Mouse (Mus musculus): ENCODE results near the gene Hnrnpdl. TPM values are rescaled to one million over a fixed set of nuclear protein-coding genes. Genes with fewer than 3 reads are reported as not detected.

The Hnrnpdl gene
- polyA plus RNA-seq, 1 experiment, result 66.9 TPM

GRCm38 (mm10) chr5:100036681-100037080 lies 2.8 kb downstream of the Hnrnpdl start:
- no peak overlapping the region for H3ac ChIP-seq (ENCODE audit: control insufficient read depth, insufficient read length, low read depth)
- H3K36me3 ChIP-seq (ENCODE audit: control insufficient read depth, insufficient read depth), result peaks cover 62% of the 10 kb centered on the region
- peaks cover 78% of the 10 kb centered on the region for H3K79me3 ChIP-seq (ENCODE audit: low read depth)
- H3K79me2 ChIP-seq (ENCODE audit: control insufficient read depth, insufficient read depth), result peaks cover 97% of the 10 kb centered on the region
- H3K4me3 ChIP-seq (ENCODE audit: insufficient read depth, poor library complexity, severe bottlenecking), result peak overlapping the region; percentile 85
- TF ChIP-seq MAX (IDR thresholded peaks at IDR 0.05) (no peak), CTCF (IDR thresholded peaks at IDR 0.05; ENCODE audit: control insufficient read depth, insufficient read depth, insufficient read length) (no peak), MYOD1 (IDR thresholded peaks at IDR 0.05; ENCODE audit: control insufficient read depth, insufficient read length, low read depth) (no peak), MYOG (IDR thresholded peaks at IDR 0.05; ENCODE audit: control insufficient read depth, extremely low read depth, insufficient read length) (no peak), CEBPB (IDR thresholded peaks at IDR 0.05; ENCODE audit: low read depth) (peak; percentile 91)
- H3K27me3 ChIP-seq (ENCODE audit: control insufficient read depth, insufficient read depth, insufficient read length), result no peaks in the 10 kb centered on the region

GRCm38 (mm10) chr5:100035950-100036349 lies 3.5 kb downstream of the Hnrnpdl start:
- no peak overlapping the region for H3ac ChIP-seq (ENCODE audit: control insufficient read depth, insufficient read length, low read depth)
- peaks cover 97% of the 10 kb centered on the region for H3K79me2 ChIP-seq (ENCODE audit: control insufficient read depth, insufficient read depth)
- no peak overlapping the region for H3K4me3 ChIP-seq (ENCODE audit: insufficient read depth, poor library complexity, severe bottlenecking)
- TF ChIP-seq USF1 (IDR thresholded peaks at IDR 0.05; ENCODE audit: low read depth) (no peak), FOSL1 (IDR thresholded peaks at IDR 0.05; ENCODE audit: insufficient read depth, low read length, poor library complexity, severe bottlenecking) (no peak), CEBPB (IDR thresholded peaks at IDR 0.05; ENCODE audit: low read depth) (no peak), MYOG (IDR thresholded peaks at IDR 0.05; ENCODE audit: control insufficient read depth, extremely low read depth, insufficient read length) (no peak), MYOD1 (IDR thresholded peaks at IDR 0.05; ENCODE audit: control insufficient read depth, insufficient read length, low read depth) (no peak), CTCF (IDR thresholded peaks at IDR 0.05; ENCODE audit: control insufficient read depth, insufficient read depth, insufficient read length) (no peak), MAX (IDR thresholded peaks at IDR 0.05) (no peak)
- H3K36me3 ChIP-seq (ENCODE audit: control insufficient read depth, insufficient read depth), result peaks cover 62% of the 10 kb centered on the region
- H3K27me3 ChIP-seq (ENCODE audit: control insufficient read depth, insufficient read depth, insufficient read length), result no peaks in the 10 kb centered on the region
- H3K79me3 ChIP-seq (ENCODE audit: low read depth), result peaks cover 70% of the 10 kb centered on the region

- H3K27me3 ChIP-seq (ENCODE audit: control insufficient read depth, insufficient read depth, insufficient read length), result no peaks in the 10 kb centered on the region
- no peak overlapping the region for H3K4me3 ChIP-seq (ENCODE audit: insufficient read depth, poor library complexity, severe bottlenecking)
- no peak overlapping the region for H3ac ChIP-seq (ENCODE audit: control insufficient read depth, insufficient read length, low read depth)
- H3K79me2 ChIP-seq (ENCODE audit: control insufficient read depth, insufficient read depth), result peaks cover 67% of the 10 kb centered on the region
- H3K36me3 ChIP-seq (ENCODE audit: control insufficient read depth, insufficient read depth), result peaks cover 59% of the 10 kb centered on the region
- H3K79me3 ChIP-seq (ENCODE audit: low read depth), result peaks cover 53% of the 10 kb centered on the region
- TF ChIP-seq MYOG (IDR thresholded peaks at IDR 0.05; ENCODE audit: control insufficient read depth, extremely low read depth, insufficient read length), result no peak
- no peak for TF ChIP-seq CTCF (IDR thresholded peaks at IDR 0.05; ENCODE audit: control insufficient read depth, insufficient read depth, insufficient read length)
- TF ChIP-seq CEBPB (IDR thresholded peaks at IDR 0.05; ENCODE audit: low read depth), result no peak
- no peak for TF ChIP-seq MAX (IDR thresholded peaks at IDR 0.05)
- no peak for TF ChIP-seq MYOD1 (IDR thresholded peaks at IDR 0.05; ENCODE audit: control insufficient read depth, insufficient read length, low read depth)
- no peak for TF ChIP-seq FOSL1 (IDR thresholded peaks at IDR 0.05; ENCODE audit: insufficient read depth, low read length, poor library complexity, severe bottlenecking)
- no peak for TF ChIP-seq USF1 (IDR thresholded peaks at IDR 0.05; ENCODE audit: low read depth)
Observed at GRCm38 (mm10) chr5:100032646-100033045, 6.8 kb downstream of the Hnrnpdl start.

GRCm38 (mm10) chr5:100032107-100032506 lies 7.4 kb downstream of the Hnrnpdl start:
- no peak for TF ChIP-seq MYOD1 (IDR thresholded peaks at IDR 0.05; ENCODE audit: control insufficient read depth, insufficient read length, low read depth)
- no peak for TF ChIP-seq USF1 (IDR thresholded peaks at IDR 0.05; ENCODE audit: low read depth)
- TF ChIP-seq FOSL1 (IDR thresholded peaks at IDR 0.05; ENCODE audit: insufficient read depth, low read length, poor library complexity, severe bottlenecking), result no peak
- no peak for TF ChIP-seq CEBPB (IDR thresholded peaks at IDR 0.05; ENCODE audit: low read depth)
- TF ChIP-seq CTCF (IDR thresholded peaks at IDR 0.05; ENCODE audit: control insufficient read depth, insufficient read depth, insufficient read length), result no peak
- no peak for TF ChIP-seq MAX (IDR thresholded peaks at IDR 0.05)
- no peak for TF ChIP-seq MYOG (IDR thresholded peaks at IDR 0.05; ENCODE audit: control insufficient read depth, extremely low read depth, insufficient read length)
- H3K36me3 ChIP-seq (ENCODE audit: control insufficient read depth, insufficient read depth), result peaks cover 54% of the 10 kb centered on the region
- peaks cover 48% of the 10 kb centered on the region for H3K79me3 ChIP-seq (ENCODE audit: low read depth)
- H3K79me2 ChIP-seq (ENCODE audit: control insufficient read depth, insufficient read depth), result peaks cover 61% of the 10 kb centered on the region
- H3K27me3 ChIP-seq (ENCODE audit: control insufficient read depth, insufficient read depth, insufficient read length), result no peaks in the 10 kb centered on the region
- H3K4me3 ChIP-seq (ENCODE audit: insufficient read depth, poor library complexity, severe bottlenecking), result no peak overlapping the region
- no peak overlapping the region for H3ac ChIP-seq (ENCODE audit: control insufficient read depth, insufficient read length, low read depth)

GRCm38 (mm10) chr5:100030069-100030468 lies 9.4 kb downstream of the Hnrnpdl start:
- Histone ChIP-seq H3K4me3 (ENCODE audit: insufficient read depth, poor library complexity, severe bottlenecking) (no peak overlapping the region), H3K27me3 (ENCODE audit: control insufficient read depth, insufficient read depth, insufficient read length) (no peaks in the 10 kb centered on the region), H3K36me3 (ENCODE audit: control insufficient read depth, insufficient read depth) (peaks cover 33% of the 10 kb centered on the region), H3K79me3 (ENCODE audit: low read depth) (peaks cover 28% of the 10 kb centered on the region), H3ac (ENCODE audit: control insufficient read depth, insufficient read length, low read depth) (no peak overlapping the region), H3K79me2 (ENCODE audit: control insufficient read depth, insufficient read depth) (peaks cover 41% of the 10 kb centered on the region)
- TF ChIP-seq MAX (IDR thresholded peaks at IDR 0.05), result no peak
- TF ChIP-seq CTCF (IDR thresholded peaks at IDR 0.05; ENCODE audit: control insufficient read depth, insufficient read depth, insufficient read length), result no peak
- no peak for TF ChIP-seq FOSL1 (IDR thresholded peaks at IDR 0.05; ENCODE audit: insufficient read depth, low read length, poor library complexity, severe bottlenecking)
- TF ChIP-seq CEBPB (IDR thresholded peaks at IDR 0.05; ENCODE audit: low read depth), result no peak
- TF ChIP-seq MYOG (IDR thresholded peaks at IDR 0.05; ENCODE audit: control insufficient read depth, extremely low read depth, insufficient read length), result no peak
- no peak for TF ChIP-seq USF1 (IDR thresholded peaks at IDR 0.05; ENCODE audit: low read depth)
- no peak for TF ChIP-seq MYOD1 (IDR thresholded peaks at IDR 0.05; ENCODE audit: control insufficient read depth, insufficient read length, low read depth)

GRCm38 (mm10) chr5:100024868-100025267 lies 14.6 kb downstream of the Hnrnpdl start:
- Histone ChIP-seq H3K36me3 (ENCODE audit: control insufficient read depth, insufficient read depth) (no peaks in the 10 kb centered on the region), H3K27me3 (ENCODE audit: control insufficient read depth, insufficient read depth, insufficient read length) (no peaks in the 10 kb centered on the region), H3ac (ENCODE audit: control insufficient read depth, insufficient read length, low read depth) (no peak overlapping the region), H3K79me3 (ENCODE audit: low read depth) (no peaks in the 10 kb centered on the region), H3K4me3 (ENCODE audit: insufficient read depth, poor library complexity, severe bottlenecking) (no peak overlapping the region), H3K79me2 (ENCODE audit: control insufficient read depth, insufficient read depth) (no peaks in the 10 kb centered on the region)
- TF ChIP-seq USF1 (IDR thresholded peaks at IDR 0.05; ENCODE audit: low read depth) (no peak), MYOD1 (IDR thresholded peaks at IDR 0.05; ENCODE audit: control insufficient read depth, insufficient read length, low read depth) (no peak), MAX (IDR thresholded peaks at IDR 0.05) (no peak), CTCF (IDR thresholded peaks at IDR 0.05; ENCODE audit: control insufficient read depth, insufficient read depth, insufficient read length) (no peak), FOSL1 (IDR thresholded peaks at IDR 0.05; ENCODE audit: insufficient read depth, low read length, poor library complexity, severe bottlenecking) (no peak), MYOG (IDR thresholded peaks at IDR 0.05; ENCODE audit: control insufficient read depth, extremely low read depth, insufficient read length) (no peak), CEBPB (IDR thresholded peaks at IDR 0.05; ENCODE audit: low read depth) (no peak)

Measured in C2C12 (cell line).